Mouse (Mus musculus): ENCODE data around the gene Dcaf4. TPM values are rescaled to one million over a fixed set of nuclear protein-coding genes. Genes with fewer than 3 reads are reported as not detected.

The Dcaf4 gene
- polyA plus RNA-seq, 1 experiment from 2014 or later: 23.3 TPM

DNA sequence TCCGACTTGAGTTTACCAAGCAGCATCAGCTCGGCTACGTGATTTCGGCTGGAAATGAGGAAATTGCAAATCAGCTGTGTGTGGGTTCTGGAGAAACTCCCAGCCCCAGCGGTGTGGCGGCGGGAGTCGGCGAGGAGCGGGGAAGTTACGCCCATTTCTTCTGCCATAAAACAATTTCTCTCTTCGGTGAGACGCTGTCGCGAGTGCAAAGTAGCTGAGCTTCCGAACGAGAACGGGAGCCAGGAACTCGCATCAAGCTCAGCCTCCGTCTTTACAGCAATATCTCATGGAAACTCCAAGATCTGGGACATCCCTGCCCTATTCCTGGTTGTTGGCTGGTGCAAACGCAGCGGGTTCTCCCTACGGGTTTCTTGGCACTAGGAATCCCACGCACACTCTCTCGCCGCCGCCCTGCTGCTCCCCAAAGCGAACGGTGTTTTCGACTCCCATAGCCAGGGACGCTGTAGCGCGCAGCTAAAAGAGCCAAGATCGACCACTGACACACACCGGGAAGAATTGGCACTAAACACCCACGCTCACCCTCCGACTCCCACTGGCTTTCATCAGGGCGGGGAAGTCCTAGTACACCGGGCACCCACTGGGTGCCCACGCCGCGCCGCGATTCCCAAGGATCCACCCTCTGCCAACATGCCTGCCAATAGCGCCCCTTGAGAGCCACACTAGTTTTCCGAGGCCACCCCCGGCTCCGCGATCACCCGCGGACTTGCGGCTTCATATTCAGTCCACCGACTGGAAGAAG is 34.2 kb upstream of the Dcaf4 start:
- H3K4me3 ChIP-seq: peak overlapping the region; percentile 91
- peak overlapping the region; percentile 93 for H3K27ac ChIP-seq (replicated peaks)
- no peak for ATAC-seq (ENCODE audit: extremely low read depth, insufficient number of reproducible peaks, low FRiP score, low TSS enrichment)
- H3K27me3 ChIP-seq (replicated peaks): peaks cover 6% of the 10 kb centered on the region; the same call in 1 of the 2 replicates
- H3K36me3 ChIP-seq: no peaks in the 10 kb centered on the region
- H3K9ac ChIP-seq: peak overlapping the region; percentile 95
- H3K4me2 ChIP-seq: peak overlapping the region; percentile 97
- WGBS: under 1% methylated on average over 53 of the region's 53 CpGs
- peaks cover 41% of the 10 kb centered on the region for H3K4me1 ChIP-seq
- peaks cover 2% of the 10 kb centered on the region; the same call in 1 of the 2 replicates for H3K9me3 ChIP-seq

DNA sequence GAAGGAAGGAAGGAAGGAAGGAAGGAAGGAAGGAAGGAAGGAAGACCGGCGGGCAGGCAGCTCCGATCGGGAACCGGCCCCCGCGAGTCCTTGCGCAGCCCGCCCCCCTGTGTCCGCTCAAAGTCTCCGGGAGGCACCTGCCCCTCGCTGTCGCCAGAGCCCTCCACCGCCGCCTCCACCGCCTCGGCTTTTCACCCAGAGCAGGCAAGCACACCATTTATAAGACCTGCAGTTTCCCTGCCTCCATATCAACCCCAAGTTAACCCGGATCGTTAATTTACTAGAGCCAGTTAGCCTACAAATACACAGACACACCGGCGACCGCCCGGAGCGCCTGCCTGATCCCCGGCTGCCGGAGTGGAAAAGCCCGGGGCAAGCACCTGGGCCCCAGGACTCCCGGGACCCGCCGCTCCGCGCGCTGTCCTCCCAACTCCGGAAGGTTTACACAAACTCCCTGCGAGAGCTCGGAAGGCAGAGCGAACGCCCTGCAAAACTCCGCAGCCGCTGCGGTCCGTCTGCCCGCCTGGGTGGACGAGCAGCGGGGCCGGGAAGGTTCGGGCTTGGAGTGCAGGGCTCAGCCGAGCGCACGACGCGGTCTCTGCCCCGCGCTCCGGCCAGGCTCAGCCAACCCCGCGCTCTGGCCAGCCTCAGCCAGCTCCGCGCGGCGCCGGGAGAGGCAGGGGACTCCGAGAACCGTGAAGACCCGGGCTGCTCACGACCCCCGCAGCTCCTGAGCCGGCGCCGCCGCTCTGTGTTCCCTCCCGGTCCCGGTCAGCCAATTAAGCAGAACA is 33.4 kb upstream of the Dcaf4 start:
- under 1% methylated on average over 73 of the region's 73 CpGs for WGBS

DNA sequence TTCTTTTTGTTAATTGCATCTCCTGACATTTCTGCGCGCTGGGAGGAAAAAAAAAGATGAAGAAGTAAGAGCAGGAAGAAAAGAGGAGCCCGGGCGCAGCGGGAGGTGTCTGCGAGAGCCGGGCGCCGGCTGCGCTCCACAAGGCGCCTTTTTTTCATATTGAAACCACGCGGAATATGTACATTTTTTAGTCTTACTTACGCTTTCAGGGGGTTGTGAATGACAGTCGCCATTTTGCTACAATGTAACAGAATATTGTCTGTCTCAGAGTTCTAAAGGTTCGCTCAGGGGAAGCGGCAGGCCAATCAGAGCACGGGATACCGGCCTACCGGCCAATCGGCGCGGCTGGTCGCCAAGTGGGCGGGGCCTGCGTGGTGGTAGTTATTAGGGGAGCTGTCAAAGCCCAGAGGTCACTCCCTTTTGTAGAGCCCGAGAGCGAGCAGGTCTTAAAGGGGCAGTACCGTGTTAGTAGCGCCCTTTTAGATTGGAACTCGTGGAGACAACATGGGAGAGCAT is 32.7 kb upstream of the Dcaf4 start, which contains the start of gene Dpf3:
TSS of gene Dpf3 (minus strand) at position 241 of the 516 bp plus-strand sequence.
- H3K4me2 ChIP-seq: peak within 1 kb of the TSS; percentile 97
- under 1% methylated on average over 31 of the region's 31 CpGs for WGBS
- ATAC-seq (ENCODE audit: extremely low read depth, insufficient number of reproducible peaks, low FRiP score, low TSS enrichment): peak; percentile 88
- peak within 1 kb of the TSS; percentile 95 for H3K9ac ChIP-seq
- peak within 1 kb of the TSS; percentile 93 for H3K27ac ChIP-seq (replicated peaks)
- peaks cover 35% of the 10 kb centered on the region for H3K4me1 ChIP-seq
- peaks cover 8% of the 10 kb centered on the region for H3K9me3 ChIP-seq
- peaks cover 6% of the 10 kb centered on the region; the same call in 1 of the 2 replicates for H3K27me3 ChIP-seq (replicated peaks)
- H3K36me3 ChIP-seq: no peaks in the 10 kb centered on the region
- peak within 1 kb of the TSS; percentile 91 for H3K4me3 ChIP-seq

More for the DNA sequence above, 33.4 kb upstream of the Dcaf4 start:
- H3K4me1 ChIP-seq: peaks cover 35% of the 10 kb centered on the region
- peak overlapping the region; percentile 95 for H3K9ac ChIP-seq
- peak overlapping the region; percentile 97 for H3K4me2 ChIP-seq
- peak overlapping the region; percentile 93 for H3K27ac ChIP-seq (replicated peaks)
- peak overlapping the region; percentile 91 for H3K4me3 ChIP-seq
- peak; percentile 47; the same call in 1 of the 2 replicates for ATAC-seq (ENCODE audit: extremely low read depth, insufficient number of reproducible peaks, low FRiP score, low TSS enrichment)
- no peaks in the 10 kb centered on the region for H3K36me3 ChIP-seq
- H3K27me3 ChIP-seq (replicated peaks): peaks cover 6% of the 10 kb centered on the region; the same call in 1 of the 2 replicates
- H3K9me3 ChIP-seq: peaks cover 8% of the 10 kb centered on the region

DNA sequence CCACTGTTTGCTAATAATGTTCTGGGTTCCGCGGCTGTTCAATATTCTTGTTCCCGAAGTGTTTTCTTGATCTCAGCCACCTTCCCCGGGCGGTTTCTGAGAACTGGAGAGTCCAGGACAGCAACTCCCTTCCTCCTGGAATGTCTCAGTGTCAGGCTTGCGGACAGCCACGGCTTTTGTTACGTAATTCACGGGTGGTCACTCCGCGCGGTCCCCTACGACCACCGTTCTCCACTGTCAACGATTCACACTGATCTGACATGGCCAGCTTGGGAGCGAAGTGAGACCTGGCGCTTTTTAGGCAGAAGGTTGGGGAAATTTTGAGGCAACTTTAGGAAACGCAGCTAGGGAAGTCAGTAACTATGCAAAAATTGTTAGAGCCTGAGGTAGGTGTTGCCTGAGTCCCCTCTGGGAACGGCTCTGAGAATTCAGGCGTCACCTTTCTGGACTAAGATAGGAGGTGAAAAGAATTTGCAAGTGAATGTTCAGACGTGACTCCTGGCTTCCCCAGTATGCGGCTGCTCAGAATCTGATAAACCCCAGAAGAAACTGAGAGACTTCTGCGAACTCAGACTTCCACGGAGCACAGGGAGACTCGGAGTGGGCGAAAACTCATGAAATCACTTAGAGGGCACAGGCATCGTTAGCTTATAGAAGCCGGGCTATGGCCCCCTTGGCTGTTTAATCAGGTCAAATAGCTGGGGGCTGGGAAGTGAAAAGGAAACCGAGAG is 31.9 kb upstream of the Dcaf4 start:
- ATAC-seq (ENCODE audit: extremely low read depth, insufficient number of reproducible peaks, low FRiP score, low TSS enrichment): no peak
- Histone ChIP-seq H3K9ac (peak overlapping the region; percentile 83), H3K27ac (replicated peaks) (peak overlapping the region; percentile 85), H3K9me3 (peaks cover 8% of the 10 kb centered on the region), H3K36me3 (no peaks in the 10 kb centered on the region), H3K4me2 (peak overlapping the region; percentile 97), H3K27me3 (replicated peaks) (peaks cover 6% of the 10 kb centered on the region; the same call in 1 of the 2 replicates), H3K4me1 (peaks cover 33% of the 10 kb centered on the region), H3K4me3 (peak overlapping the region; percentile 91)
- WGBS: under 1% methylated on average over 29 of the region's 29 CpGs

DNA sequence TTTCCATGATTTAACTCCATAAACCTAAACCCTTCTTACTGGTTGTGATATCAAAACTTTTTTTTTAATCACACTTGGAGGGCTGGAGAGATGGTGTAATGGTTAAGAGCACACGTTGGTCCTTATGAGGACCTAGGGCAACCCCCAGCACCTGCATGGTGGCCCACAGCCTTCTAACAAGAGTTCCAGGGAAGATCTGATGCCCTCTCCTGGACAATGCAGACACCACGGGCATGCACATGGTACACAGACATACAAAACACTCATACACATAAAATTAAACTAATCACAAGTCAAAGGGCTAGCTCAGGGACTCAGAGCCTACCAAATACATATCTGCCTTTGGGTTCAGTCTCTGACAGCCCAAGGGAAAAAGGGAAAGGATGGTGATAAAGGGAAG is 30.5 kb upstream of the Dcaf4 start:
- no peak overlapping the region for H3K27ac ChIP-seq (replicated peaks)
- H3K9ac ChIP-seq: no peak overlapping the region
- H3K4me1 ChIP-seq: peaks cover 26% of the 10 kb centered on the region
- no peak overlapping the region for H3K4me3 ChIP-seq
- peaks cover 8% of the 10 kb centered on the region for H3K9me3 ChIP-seq
- WGBS: 42% methylated on average over 2 of the region's 2 CpGs
- no peak for ATAC-seq (ENCODE audit: extremely low read depth, insufficient number of reproducible peaks, low FRiP score, low TSS enrichment)
- H3K36me3 ChIP-seq: no peaks in the 10 kb centered on the region
- H3K27me3 ChIP-seq (replicated peaks): no peaks in the 10 kb centered on the region
- H3K4me2 ChIP-seq: no peak overlapping the region

DNA sequence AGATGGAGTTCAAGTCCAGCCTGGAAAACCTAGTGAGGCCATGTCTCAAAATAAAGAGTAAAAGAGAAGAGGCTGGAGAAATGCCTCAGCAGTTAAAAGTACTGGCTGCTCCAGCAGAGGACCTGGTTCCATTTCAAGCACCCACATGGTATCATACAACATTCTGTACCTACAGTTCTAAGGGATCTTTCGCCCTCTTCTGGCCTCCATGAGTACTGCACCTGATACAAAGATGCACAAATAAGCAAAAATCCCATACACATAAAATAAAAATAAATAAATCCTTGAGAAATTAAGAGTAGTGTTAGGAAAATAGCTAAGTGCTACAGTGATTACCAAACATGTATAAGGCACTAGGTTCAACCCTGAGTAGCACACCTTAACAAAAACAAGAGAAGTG is 28.7 kb upstream of the Dcaf4 start:
- no peak for ATAC-seq (ENCODE audit: extremely low read depth, insufficient number of reproducible peaks, low FRiP score, low TSS enrichment)
- H3K4me2 ChIP-seq: no peak overlapping the region
- peaks cover 8% of the 10 kb centered on the region for H3K9me3 ChIP-seq
- WGBS: 56% methylated on average over 1 of the region's 1 CpGs
- no peak overlapping the region for H3K27ac ChIP-seq (replicated peaks)
- no peaks in the 10 kb centered on the region for H3K27me3 ChIP-seq (replicated peaks)
- H3K9ac ChIP-seq: no peak overlapping the region
- no peak overlapping the region for H3K4me3 ChIP-seq
- H3K36me3 ChIP-seq: no peaks in the 10 kb centered on the region
- peaks cover 16% of the 10 kb centered on the region for H3K4me1 ChIP-seq

DNA sequence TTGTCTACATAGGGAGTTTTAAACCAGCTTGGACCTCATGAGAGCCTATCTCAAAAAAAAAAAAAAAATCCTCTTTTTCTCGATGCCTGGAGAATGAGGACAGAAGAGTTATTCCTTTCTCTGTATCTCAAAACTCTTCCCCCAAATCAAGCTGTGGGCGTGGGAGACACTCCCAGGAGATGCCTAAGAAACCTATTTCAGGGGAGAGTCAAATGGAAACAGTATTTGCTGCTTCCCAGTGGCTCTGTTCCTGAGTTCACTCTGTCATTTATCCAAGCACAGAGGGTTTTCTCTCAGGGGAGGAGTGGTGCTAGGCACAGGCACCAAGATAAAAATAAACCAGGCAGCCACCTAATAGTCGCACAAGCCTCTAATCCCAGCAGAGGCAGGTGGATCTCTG is 27.5 kb upstream of the Dcaf4 start:
- Histone ChIP-seq H3K27me3 (replicated peaks) (no peaks in the 10 kb centered on the region), H3K27ac (replicated peaks) (no peak overlapping the region), H3K4me3 (no peak overlapping the region), H3K4me1 (peaks cover 16% of the 10 kb centered on the region), H3K36me3 (no peaks in the 10 kb centered on the region), H3K4me2 (no peak overlapping the region), H3K9ac (no peak overlapping the region), H3K9me3 (peaks cover 8% of the 10 kb centered on the region)
- ATAC-seq (ENCODE audit: extremely low read depth, insufficient number of reproducible peaks, low FRiP score, low TSS enrichment): no peak
- 63% methylated on average over 3 of the region's 3 CpGs for WGBS

DNA sequence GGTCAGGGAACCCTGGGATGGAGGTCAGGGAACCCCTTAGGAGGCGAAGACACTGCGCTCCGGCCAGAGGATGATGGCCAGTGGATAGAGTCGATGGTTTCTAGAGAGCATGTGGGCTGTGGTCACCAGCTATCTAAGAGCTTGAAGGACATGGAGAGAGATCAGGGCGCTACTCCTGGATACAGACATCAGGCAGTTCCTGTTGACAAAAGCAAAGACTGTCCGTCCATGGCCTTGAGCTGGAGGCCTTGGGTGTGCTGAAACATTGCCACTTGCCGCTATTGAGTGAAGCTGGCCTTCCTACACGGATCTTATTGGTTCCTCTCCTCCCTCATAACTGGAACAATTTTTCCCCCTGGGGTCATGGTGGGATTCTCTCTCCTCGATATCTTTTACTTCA is 26.1 kb upstream of the Dcaf4 start:
- Histone ChIP-seq H3K9ac (no peak overlapping the region), H3K27me3 (replicated peaks) (no peaks in the 10 kb centered on the region), H3K4me2 (no peak overlapping the region), H3K27ac (replicated peaks) (no peak overlapping the region), H3K4me3 (no peak overlapping the region), H3K9me3 (peaks cover 8% of the 10 kb centered on the region), H3K4me1 (peaks cover 9% of the 10 kb centered on the region), H3K36me3 (no peaks in the 10 kb centered on the region)
- 78% methylated on average over 9 of the region's 9 CpGs for WGBS
- ATAC-seq (ENCODE audit: extremely low read depth, insufficient number of reproducible peaks, low FRiP score, low TSS enrichment): no peak; the same call in 1 of the 2 replicates

DNA sequence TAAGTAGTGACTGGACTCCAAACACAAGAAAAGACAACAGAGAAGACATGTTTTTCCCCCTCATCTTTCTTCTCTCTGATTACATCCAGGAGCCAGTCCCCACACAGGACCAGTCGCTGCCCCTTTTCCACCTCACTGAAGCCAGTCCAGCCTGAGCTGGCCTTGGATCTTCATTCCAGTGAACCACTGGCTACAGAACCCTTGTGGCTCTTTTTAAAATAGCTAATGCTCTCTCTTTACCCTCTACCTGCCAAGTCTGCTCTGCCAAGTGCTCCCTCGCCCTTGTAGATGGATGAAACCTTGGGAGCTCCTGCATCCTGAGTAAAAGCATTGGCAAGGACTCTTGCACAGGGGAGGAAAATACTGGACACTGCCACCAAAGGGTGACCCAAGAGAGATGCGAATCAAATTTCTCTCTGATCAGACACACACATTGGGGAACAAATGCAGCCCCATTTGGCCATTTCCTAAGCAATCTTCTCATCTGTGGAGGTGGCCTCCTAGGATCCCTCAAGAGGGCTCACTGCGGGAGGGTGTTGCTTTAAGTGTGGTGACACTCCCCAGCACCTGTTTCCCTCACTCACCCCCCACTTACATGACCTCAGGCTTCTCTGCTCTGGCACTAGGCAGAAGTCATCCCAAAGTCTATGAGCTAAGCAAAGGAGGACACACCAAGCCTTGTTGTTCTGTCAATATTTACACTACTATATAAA is 24.9 kb upstream of the Dcaf4 start:
- Histone ChIP-seq H3K27ac (replicated peaks) (no peak overlapping the region), H3K4me2 (no peak overlapping the region), H3K27me3 (replicated peaks) (no peaks in the 10 kb centered on the region), H3K9ac (no peak overlapping the region), H3K9me3 (peaks cover 8% of the 10 kb centered on the region), H3K4me3 (no peak overlapping the region), H3K36me3 (no peaks in the 10 kb centered on the region), H3K4me1 (peaks cover 4% of the 10 kb centered on the region)
- WGBS: 58% methylated on average over 4 of the region's 4 CpGs
- ATAC-seq (ENCODE audit: extremely low read depth, insufficient number of reproducible peaks, low FRiP score, low TSS enrichment): no peak

DNA sequence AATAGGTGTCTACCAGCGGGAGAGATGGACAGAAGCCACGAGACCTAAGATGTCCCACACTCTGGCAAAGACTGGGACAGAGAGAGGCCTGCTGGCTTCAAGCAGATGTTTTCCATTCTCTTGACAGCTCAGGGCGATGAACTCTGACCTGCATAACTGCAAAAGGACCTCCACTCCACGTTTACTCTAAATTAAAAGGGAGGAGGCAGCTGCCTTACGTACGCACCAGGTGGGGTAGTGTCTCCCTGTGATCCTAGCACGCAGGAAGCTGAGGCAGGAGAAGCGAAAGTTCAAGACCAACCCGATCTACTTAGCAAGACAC is 24.3 kb upstream of the Dcaf4 start:
- no peak overlapping the region for H3K9ac ChIP-seq
- H3K4me3 ChIP-seq: no peak overlapping the region
- ATAC-seq (ENCODE audit: extremely low read depth, insufficient number of reproducible peaks, low FRiP score, low TSS enrichment): no peak
- H3K4me2 ChIP-seq: no peak overlapping the region
- H3K4me1 ChIP-seq: peaks cover 4% of the 10 kb centered on the region
- H3K27ac ChIP-seq (replicated peaks): no peak overlapping the region
- H3K9me3 ChIP-seq: peaks cover 7% of the 10 kb centered on the region
- 54% methylated on average over 9 of the region's 9 CpGs for WGBS
- no peaks in the 10 kb centered on the region for H3K36me3 ChIP-seq
- H3K27me3 ChIP-seq (replicated peaks): no peaks in the 10 kb centered on the region

All from heart, embryonic 13.5 days (tissue).